17 mouse cellular contexts compared by ENCODE assay signal in genomic region chr12:33405398-33406026, GRCm38 (mm10). TPM values are rescaled to one million over a fixed set of nuclear protein-coding genes. Genes with fewer than 3 reads are reported as not detected.
DNase-seq lines count a peak whose midpoint lies in the region; ATAC-seq and TF ChIP-seq lines count a peak whose summit lies in the region.
"Had no signal": no experiment of that assay in that cellular context is flagged by ENCODE, and none has a peak within 500 bp of the region (broad histone marks: within the 10 kb centered on the region; RNA-seq: fewer than 3 reads in every experiment).

No protein-coding gene starts in this region.

- WGBS in hindbrain, embryonic 13.5 days = 31% methylated on average over 6 of the region's 6 CpGs
- 26% methylated on average over 6 of the region's 6 CpGs for WGBS in midbrain, embryonic 14.5 days

- DNase-seq in heart, adult 11 months = peak; percentile 50
- no peak for DNase-seq in heart, adult 8-10 months (ENCODE audit: low spot score)
- DNase-seq in MEL (ENCODE audit: low read depth, low spot score) = peak; percentile 86
- peak; percentile 46 for DNase-seq in midbrain, embryonic 14.5 days
- DNase-seq in T-cell, adult 2 months (ENCODE audit: low spot score) = no peak
- DNase-seq in kidney, postnatal 25 days = no peak
- DNase-seq in cerebellum, adult 8-10 months = no peak
- DNase-seq: B cell, adult 2 months; cerebellum, adult 9-11 months; heart, adult 2 months; kidney, postnatal 14 days had no signal

- no peaks in the 10 kb centered on the region for H3K9me3 ChIP-seq in MEL (replicated peaks; ENCODE audit: insufficient read depth, low read length)
- no peaks in the 10 kb centered on the region for H3K9me3 ChIP-seq in hindbrain, embryonic 13.5 days
- no peaks in the 10 kb centered on the region for H3K9me3 ChIP-seq in midbrain, embryonic 14.5 days (ENCODE audit: control insufficient read depth, low read length)
- H3K9me3 ChIP-seq: embryonic facial prominence, embryonic 12.5 days; limb, embryonic 10.5 days had no signal

- H3K79me2 ChIP-seq in MEL (ENCODE audit: control insufficient read depth, insufficient read depth, low read length, poor library complexity) = no peaks in the 10 kb centered on the region

- H3K4me2 ChIP-seq in hindbrain, embryonic 13.5 days = no peak overlapping the region
- H3K4me2 ChIP-seq in midbrain, embryonic 14.5 days (ENCODE audit: low read length) = no peak overlapping the region
- H3K4me2 ChIP-seq: embryonic facial prominence, embryonic 12.5 days had no signal

- H3K9ac ChIP-seq in MEL (ENCODE audit: control insufficient read depth, low read depth, low read length, poor library complexity, severe bottlenecking) = no peak overlapping the region
- H3K9ac ChIP-seq in hindbrain, embryonic 13.5 days = 0 out of 2 replicates have a peak overlapping the region, but pooled peaks have one; percentile 26
- no peak overlapping the region; the same call in 1 of the 2 replicates for H3K9ac ChIP-seq in midbrain, embryonic 14.5 days (replicated peaks; ENCODE audit: low read length)
- H3K9ac ChIP-seq: embryonic facial prominence, embryonic 12.5 days had no signal

- no peak for TF ChIP-seq POLR2A in MEL (IDR thresholded peaks at IDR 0.05; ENCODE audit: control insufficient read depth in 1 of 2, insufficient read depth in 1 of 2, low read depth in 1 of 2, low read length in 2 of 2, poor library complexity in 1 of 2)

- H3K4me3 ChIP-seq in MEL (ENCODE audit: control insufficient read depth in 1 of 2, insufficient read depth in 1 of 2, low read depth in 2 of 2, low read length in 2 of 2) = no peak overlapping the region
- no peak overlapping the region for H3K4me3 ChIP-seq in hindbrain, embryonic 13.5 days
- no peak overlapping the region for H3K4me3 ChIP-seq in midbrain, embryonic 14.5 days (replicated peaks; ENCODE audit: low read depth, low read length)
- H3K4me3 ChIP-seq: embryonic facial prominence, embryonic 12.5 days; heart, adult 2 months; limb, embryonic 10.5 days had no signal

- H3K36me3 ChIP-seq in MEL (ENCODE audit: control insufficient read depth in 1 of 2, insufficient read depth in 2 of 2, low read length in 2 of 2) = peaks cover 0 to 28% of the 10 kb centered on the region in 2 experiments; a peak in 2 of 4 replicates
- H3K36me3 ChIP-seq in hindbrain, embryonic 13.5 days = no peaks in the 10 kb centered on the region
- H3K36me3 ChIP-seq in midbrain, embryonic 14.5 days (ENCODE audit: control insufficient read depth, insufficient read depth, low read length) = no peaks in the 10 kb centered on the region
- H3K36me3 ChIP-seq: embryonic facial prominence, embryonic 12.5 days; limb, embryonic 10.5 days had no signal

- no peaks in the 10 kb centered on the region for H3K27me3 ChIP-seq in MEL (ENCODE audit: control insufficient read depth in 1 of 2, insufficient read depth in 2 of 2, low read length in 2 of 2)
- no peaks in the 10 kb centered on the region for H3K27me3 ChIP-seq in hindbrain, embryonic 13.5 days
- no peaks in the 10 kb centered on the region for H3K27me3 ChIP-seq in midbrain, embryonic 14.5 days (ENCODE audit: control insufficient read depth, insufficient read depth, low read length)
- H3K27me3 ChIP-seq: embryonic facial prominence, embryonic 12.5 days had no signal

- peaks cover 0 to 22% of the 10 kb centered on the region in 2 experiments; a peak in 2 of 4 replicates for H3K4me1 ChIP-seq in MEL (ENCODE audit: control insufficient read depth in 1 of 2, insufficient read depth in 2 of 2, low read length in 2 of 2)
- peaks cover 14% of the 10 kb centered on the region for H3K4me1 ChIP-seq in hindbrain, embryonic 13.5 days (replicated peaks)
- H3K4me1 ChIP-seq in midbrain, embryonic 14.5 days (ENCODE audit: control insufficient read depth, insufficient read depth, low read length) = peaks cover 6% of the 10 kb centered on the region; the same call in 1 of the 2 replicates
- H3K4me1 ChIP-seq: embryonic facial prominence, embryonic 12.5 days; limb, embryonic 10.5 days had no signal

- no peak for TF ChIP-seq CTCF in MEL (IDR thresholded peaks at IDR 0.05 in 2 of 3, conservative IDR thresholded peaks at IDR 0.05 in 1 of 3; ENCODE audit: control insufficient read depth in 1 of 3, insufficient read depth in 1 of 3, low read depth in 2 of 3, low read length in 3 of 3, poor library complexity in 1 of 3, severe bottlenecking in 1 of 3)

- peak; percentile 67 to 74 for TF ChIP-seq EP300 in MEL (IDR thresholded peaks at IDR 0.05; ENCODE audit: low read depth in 1 of 2, low read length in 2 of 2)

- ATAC-seq in hindbrain, embryonic 13.5 days (ENCODE audit: low FRiP score) = peak; percentile 73
- peak; percentile 48 for ATAC-seq in midbrain, embryonic 14.5 days (ENCODE audit: low FRiP score, low TSS enrichment)
- ATAC-seq: forebrain, embryonic 14.5 days had no signal

- TF ChIP-seq RAD21 in MEL (IDR thresholded peaks at IDR 0.05; ENCODE audit: low read depth, low read length) = no peak

- no peak overlapping the region for H3K27ac ChIP-seq in MEL (ENCODE audit: control insufficient read depth, low read depth, low read length)
- H3K27ac ChIP-seq in hindbrain, embryonic 13.5 days = peak overlapping the region; percentile 65
- H3K27ac ChIP-seq in midbrain, embryonic 14.5 days (replicated peaks; ENCODE audit: low read depth, low read length) = peak overlapping the region; percentile 49
- H3K27ac ChIP-seq: embryonic facial prominence, embryonic 12.5 days; heart, adult 2 months; limb, embryonic 10.5 days; macrophage had no signal

TF ChIP-seq in MEL, 35 proteins besides CTCF, POLR2A, EP300 and RAD21:
- no peak for TF ChIP-seq MEF2A (IDR thresholded peaks at IDR 0.05; ENCODE audit: extremely low read depth, insufficient replicate concordance, low read depth, low read length, poor library complexity, severe bottlenecking)
- TF ChIP-seq RCOR1 (IDR thresholded peaks at IDR 0.05; ENCODE audit: low read depth, low read length) = peak; percentile 77
- peak; percentile 59 for TF ChIP-seq ETS1 (IDR thresholded peaks at IDR 0.05; ENCODE audit: low read depth, low read length)
- TF ChIP-seq CHD2 (IDR thresholded peaks at IDR 0.05; ENCODE audit: low read length) = no peak
- TF ChIP-seq MAZ (IDR thresholded peaks at IDR 0.05; ENCODE audit: low read depth, low read length) = no peak
- no peak for TF ChIP-seq NELFE (IDR thresholded peaks at IDR 0.05; ENCODE audit: low read depth, low read length)
- TF ChIP-seq POLR2AphosphoS2 (IDR thresholded peaks at IDR 0.05; ENCODE audit: low read length) = no peak
- TF ChIP-seq NRF1 (IDR thresholded peaks at IDR 0.05; ENCODE audit: insufficient read depth, low read depth, low read length, poor library complexity, severe bottlenecking) = no peak
- no peak for TF ChIP-seq ZC3H11A (IDR thresholded peaks at IDR 0.05; ENCODE audit: low read depth, low read length)
- peak; percentile 63 for TF ChIP-seq TCF12 (IDR thresholded peaks at IDR 0.05; ENCODE audit: low read depth, low read length)
- TF ChIP-seq HCFC1 (IDR thresholded peaks at IDR 0.05; ENCODE audit: low read depth, low read length) = no peak
- TF ChIP-seq ZKSCAN1 (IDR thresholded peaks at IDR 0.05; ENCODE audit: low read depth, low read length) = no peak
- TF ChIP-seq MYC (IDR thresholded peaks at IDR 0.05; ENCODE audit: low read depth, low read length) = no peak
- no peak for TF ChIP-seq BHLHE40 (IDR thresholded peaks at IDR 0.05; ENCODE audit: borderline replicate concordance, low read depth, low read length)
- peak; percentile 45 for TF ChIP-seq TAL1 (IDR thresholded peaks at IDR 0.05; ENCODE audit: low read length)
- TF ChIP-seq ZMIZ1 (IDR thresholded peaks at IDR 0.05; ENCODE audit: low read depth, low read length) = no peak
- no peak for TF ChIP-seq KAT2A (conservative IDR thresholded peaks at IDR 0.05; ENCODE audit: low read depth, low read length)
- peak; percentile 76 for TF ChIP-seq GATA1 (IDR thresholded peaks at IDR 0.05; ENCODE audit: low read depth, low read length)
- TF ChIP-seq MAX (IDR thresholded peaks at IDR 0.05; ENCODE audit: low read length) = 0 out of 2 replicates have a peak, but pooled peaks have one; percentile 20
- TF ChIP-seq SMC3 (IDR thresholded peaks at IDR 0.05; ENCODE audit: low read depth, low read length) = no peak
- no peak for TF ChIP-seq MXI1 (IDR thresholded peaks at IDR 0.05; ENCODE audit: low read depth, low read length)

RNA-seq across cellular contexts. Expression of gene Efcab10, which starts 10.9 kb away (rescaled TPM):
- total RNA-seq in heart, adult 8-10 months (2022) = not detected
- total RNA-seq in MEL (2012; rRNA removed) = not detected in 2 replicates
- not detected for polyA plus RNA-seq in MEL (2012; ENCODE audit: insufficient read depth in 1 of 2, insufficient read length in 2 of 2, low read depth in 1 of 2, low replicate concordance in 2 of 2, missing spikeins in 1 of 2)
- 3.6 and 5.1 TPM in 2 replicates for polyA plus RNA-seq in hindbrain, embryonic 13.5 days (2015; fragmentation: Nextera tagmentation; extraction: Ambion mirVana)
- polyA plus RNA-seq in midbrain, embryonic 14.5 days (2014; fragmentation: Nextera tagmentation; extraction: Ambion mirVana) = 2.9 and 3.4 TPM in 2 replicates
- total RNA-seq: heart, adult 2 months had no signal
- polyA plus RNA-seq: macrophage; small intestine, adult 2 months had no signal

RNA-seq across cellular contexts. Expression of gene Twistnb, which starts 23.9 kb away (rescaled TPM):
- total RNA-seq in heart, adult 8-10 months (2022) = 1 to 10 TPM; 5.6 to 9.5 (median 8.6) TPM
- 25.3 and 25.9 TPM in 2 replicates for total RNA-seq in MEL (2012; rRNA removed)
- polyA plus RNA-seq in MEL (2012; ENCODE audit: insufficient read depth in 1 of 2, insufficient read length in 2 of 2, low read depth in 1 of 2, low replicate concordance in 2 of 2, missing spikeins in 1 of 2) = 10 to 100 TPM; 22.1 to 44.6 TPM
- 47.7 and 48.1 TPM in 2 replicates for polyA plus RNA-seq in hindbrain, embryonic 13.5 days (2015; fragmentation: Nextera tagmentation; extraction: Ambion mirVana)
- polyA plus RNA-seq in midbrain, embryonic 14.5 days (2014; fragmentation: Nextera tagmentation; extraction: Ambion mirVana) = 61.8 and 67.4 TPM in 2 replicates

Comparison
In these comparisons a context has a peak if more than half of its experiments do, and no peak if none do; other contexts are left out.
1. DNase-seq: peak in heart, adult 11 months (single experiment), MEL (single experiment) and midbrain, embryonic 14.5 days (single experiment); none in heart, adult 8-10 months (single experiment), T-cell, adult 2 months (single experiment), kidney, postnatal 25 days (0 of 2) and cerebellum, adult 8-10 months (single experiment).